Mouse (Mus musculus) CH12.LX (cell line): ENCODE measurements around the gene Car5b. TPM values are rescaled to one million over a fixed set of nuclear protein-coding genes. Genes with fewer than 3 reads are reported as not detected.

Experiments used
- DNase-seq: peaks from one replicate; pipeline ENCODE4 v3.0.0-alpha.2; 2013; ENCODE audit errors: extremely low read depth
- H3K27ac ChIP-seq: 2 replicates; pipeline ENCODE4 v1.5.1; 2012; ENCODE audit warnings: low read depth, mild to moderate bottlenecking, control low read depth, moderate library complexity; ENCODE audit not compliant: insufficient read depth
- H3K27me3 ChIP-seq: replicated peaks from 2 replicates; pipeline ENCODE3; 2012; ENCODE audit warnings: inconsistent platforms
- H3K36me3 ChIP-seq, 2 experiments: replicated peaks in 1 of 2; 2 replicates each; pipeline versions ENCODE3 to v1.6.1; 2012; ENCODE audit warnings: inconsistent platforms in 1 of 2, low read length in 1 of 2, mild to moderate bottlenecking in 1 of 2, mixed read lengths in 1 of 2, moderate library complexity in 1 of 2; ENCODE audit not compliant: control insufficient read depth in 1 of 2, insufficient read depth in 1 of 2
- H3K4me1 ChIP-seq, 2 experiments: 2 replicates each; pipeline ENCODE4 v1.6.1; 2012; ENCODE audit warnings: inconsistent platforms in 1 of 2, moderate library complexity in 1 of 2; ENCODE audit not compliant: insufficient read depth in 2 of 2, control insufficient read depth in 1 of 2
- H3K4me2 ChIP-seq: 2 replicates; pipeline ENCODE4 v1.6.1; 2012; ENCODE audit warnings: low read depth, mild to moderate bottlenecking, control low read depth; ENCODE audit not compliant: poor library complexity, insufficient read depth, severe bottlenecking
- H3K4me3 ChIP-seq, 3 experiments: fragments of 150-350 bp in 1 of 3; sonication (generic) in 1 of 3; replicated peaks in 1 of 3; 2 replicates each; pipeline versions ENCODE3 to v1.5.1; 2011 to 2012; ENCODE audit warnings: low read depth in 2 of 3, low read length in 2 of 3, mild to moderate bottlenecking in 2 of 3, moderate library complexity in 2 of 3, control low read depth in 1 of 3, improper control_type of control experiment in 1 of 3, inconsistent platforms in 1 of 3, mixed read lengths in 1 of 3; ENCODE audit not compliant: poor library complexity in 1 of 3
- H3K79me2 ChIP-seq: replicated peaks from 2 replicates; pipeline ENCODE4 v1.6.1; 2012; ENCODE audit warnings: mild to moderate bottlenecking, moderate library complexity; ENCODE audit not compliant: control insufficient read depth, poor library complexity, insufficient read depth, severe bottlenecking; ENCODE audit errors: extremely low read depth
- H3K9ac ChIP-seq: 2 replicates; pipeline ENCODE4 v1.6.1; 2012; ENCODE audit warnings: low read depth, mild to moderate bottlenecking, control low read depth, moderate library complexity; ENCODE audit not compliant: insufficient read depth
- H3K9me3 ChIP-seq: replicated peaks from 2 replicates; pipeline ENCODE3; 2012; ENCODE audit warnings: low read length, inconsistent platforms, mixed read lengths
- BHLHE40 ChIP-seq: IDR thresholded peaks from 2 replicates; pipeline ENCODE4 v1.6.1; 2011; ENCODE audit warnings: mild to moderate bottlenecking, low read depth, low read length, improper control_type of control experiment
- E2F4 ChIP-seq: IDR thresholded peaks from 2 replicates; pipeline ENCODE4 v1.6.1; 2011; ENCODE audit warnings: low read depth, low read length, improper control_type of control experiment; ENCODE audit not compliant: insufficient replicate concordance
- ELF1 ChIP-seq: IDR thresholded peaks from 2 replicates; pipeline ENCODE4 v1.6.1; 2014; ENCODE audit warnings: low read depth, mild to moderate bottlenecking, inconsistent platforms, low read length, improper control_type of control experiment
- EP300 ChIP-seq: IDR thresholded peaks from 2 replicates; pipeline ENCODE4 v1.6.1; 2011; ENCODE audit warnings: low read length, improper control_type of control experiment
- HCFC1 ChIP-seq: IDR thresholded peaks from 2 replicates; pipeline ENCODE4 v1.6.1; 2012; ENCODE audit warnings: low read depth, mild to moderate bottlenecking, inconsistent platforms, low read length, improper control_type of control experiment
- IRF4 ChIP-seq: IDR thresholded peaks from 2 replicates; pipeline ENCODE4 v1.6.1; 2014; ENCODE audit warnings: low read depth, mild to moderate bottlenecking, inconsistent platforms, low read length, improper control_type of control experiment
- JUND ChIP-seq: conservative IDR thresholded peaks from 2 replicates; pipeline ENCODE4 v1.6.1; 2011; ENCODE audit warnings: low read depth, low read length, improper control_type of control experiment
- MAFK ChIP-seq: IDR thresholded peaks from 2 replicates; pipeline ENCODE4 v1.6.1; 2011; ENCODE audit warnings: low read length, improper control_type of control experiment; ENCODE audit not compliant: insufficient replicate concordance
- MAX ChIP-seq: IDR thresholded peaks from 2 replicates; pipeline ENCODE4 v1.6.1; 2011; ENCODE audit warnings: low read length, improper control_type of control experiment
- MAZ ChIP-seq: IDR thresholded peaks from 2 replicates; pipeline ENCODE4 v1.6.1; 2012; ENCODE audit warnings: low read depth, mild to moderate bottlenecking, inconsistent platforms, low read length, improper control_type of control experiment, moderate library complexity
- MEF2A ChIP-seq: IDR thresholded peaks from 2 replicates; pipeline ENCODE4 v1.6.1; 2014; ENCODE audit warnings: low read depth, mild to moderate bottlenecking, inconsistent platforms, low read length, improper control_type of control experiment, borderline replicate concordance
- MXI1 ChIP-seq: IDR thresholded peaks from 2 replicates; pipeline ENCODE4 v1.6.1; 2011; ENCODE audit warnings: mild to moderate bottlenecking, low read depth, low read length, improper control_type of control experiment
- MYC ChIP-seq: IDR thresholded peaks from 2 replicates; pipeline ENCODE4 v1.6.1; 2011; ENCODE audit warnings: low read depth, mild to moderate bottlenecking, improper control_type of control experiment, low read length
- NELFE ChIP-seq: IDR thresholded peaks from 2 replicates; pipeline ENCODE4 v1.6.1; 2011; ENCODE audit warnings: low read depth, low read length, improper control_type of control experiment
- NRF1 ChIP-seq: IDR thresholded peaks from 2 replicates; pipeline ENCODE4 v1.6.1; 2014; ENCODE audit warnings: low read depth, mild to moderate bottlenecking, inconsistent platforms, low read length, improper control_type of control experiment, moderate library complexity
- PAX5 ChIP-seq: IDR thresholded peaks from 2 replicates; pipeline ENCODE4 v1.6.1; 2012; ENCODE audit warnings: low read length, inconsistent platforms, mixed read lengths
- POLR2A ChIP-seq: IDR thresholded peaks from 2 replicates; pipeline ENCODE4 v1.6.1; 2011; ENCODE audit warnings: low read depth, mild to moderate bottlenecking, improper control_type of control experiment, low read length
- SIN3A ChIP-seq: IDR thresholded peaks from 2 replicates; pipeline ENCODE4 v1.6.1; 2012; ENCODE audit warnings: low read length, improper control_type of control experiment, inconsistent platforms
- SMC3 ChIP-seq: IDR thresholded peaks from 2 replicates; pipeline ENCODE4 v1.6.1; 2011; ENCODE audit warnings: low read depth, low read length, improper control_type of control experiment
- USF1 ChIP-seq: IDR thresholded peaks from 2 replicates; pipeline ENCODE4 v1.6.1; 2014; ENCODE audit warnings: low read depth, mild to moderate bottlenecking, inconsistent platforms, low read length, improper control_type of control experiment
- ZC3H11A ChIP-seq: IDR thresholded peaks from 2 replicates; pipeline ENCODE4 v1.6.1; 2012; ENCODE audit warnings: low read depth, mild to moderate bottlenecking, inconsistent platforms, low read length, improper control_type of control experiment
- ZKSCAN1 ChIP-seq: IDR thresholded peaks from 2 replicates; pipeline ENCODE4 v1.6.1; 2012; ENCODE audit warnings: low read depth, inconsistent platforms, low read length, improper control_type of control experiment, borderline replicate concordance
- ZNF384 ChIP-seq: IDR thresholded peaks from 2 replicates; pipeline ENCODE4 v1.6.1; 2012; ENCODE audit warnings: low read depth, low read length, improper control_type of control experiment, inconsistent platforms
- dilution Hi-C: fragments of 300-500 bp; cut with MboI; formaldehyde crosslinking; loops from 2 replicates; pipeline ENCODE4 v1.14.3; 2020; ENCODE audit warnings: low sequenced_read_pairs; ENCODE audit not compliant: extremely low pct_unique_long_range_greater_than_20kb, extremely low pct_ligation_motif_present
- in situ Hi-C: fragments of 300-500 bp; cut with MboI; formaldehyde crosslinking; loops from 3 replicates; pipeline ENCODE4 v1.14.3; 2019; ENCODE audit warnings: low sequenced_read_pairs, low pct_ligation_motif_present, low pct_unique_long_range_greater_than_20kb, mixed read lengths
- polyA plus RNA-seq: library from polyadenylated mRNA; unstranded; fragments of >175 nt; gene quantifications from 2 replicates; pipeline ENCODE4 v1.2.1, GENCODE M21; 2012; ENCODE audit warnings: low read depth; ENCODE audit not compliant: insufficient read length
- total RNA-seq, 2 experiments: library from RNA; depleted of rRNA; stranded (reverse); fragments of 300-350 nt in 1 of 2; fragments of >200 nt in 1 of 2; gene quantifications; 2 replicates each; pipeline ENCODE4 v1.2.3; 2012 to 2014

The Car5b gene
- total and polyA plus RNA-seq, 3 experiments, result 0.13 TPM; not detected in 2

- Histone ChIP-seq H3K9me3 (no peaks in the 10 kb centered on the region), H3K4me1 (no peaks in the 10 kb centered on the region), H3K36me3 (peaks cover 14 to 33% of the 10 kb centered on the region in 2 experiments), H3K79me2 (peaks cover 15% of the 10 kb centered on the region), H3K9ac (peak overlapping the region; percentile 97), H3K27me3 (no peaks in the 10 kb centered on the region), H3K27ac (peak overlapping the region; percentile 96), H3K4me3 (peak overlapping the region; percentile 64 to 89 (median 75)), H3K4me2 (no peak overlapping the region)
- dilution Hi-C loops (no loop called here), in situ Hi-C loops (no loop called here)
- DNase-seq, result peak; percentile 69
- TF ChIP-seq PAX5 (no peak), MAZ (0 out of 2 replicates have a peak, but pooled peaks have one; percentile 0), EP300 (no peak), ZKSCAN1 (no peak), MXI1 (no peak), JUND (no peak), NRF1 (peak; percentile 79), SMC3 (no peak), MEF2A (no peak), MAX (no peak), USF1 (no peak), ELF1 (peak; percentile 30; the same call in 1 of the 2 replicates), NELFE (0 out of 2 replicates have a peak, but pooled peaks have one; percentile 47), IRF4 (no peak), POLR2A (no peak; the same call in 1 of the 2 replicates), SIN3A (no peak), MYC (peak; percentile 30; the same call in 1 of the 2 replicates), HCFC1 (peak; percentile 19; the same call in 1 of the 2 replicates), E2F4 (no peak), ZNF384 (no peak), ZC3H11A (no peak)
Observed at GRCm38 (mm10) chrX:163957803-163958466, 69.9 kb downstream of the Car5b start.

- dilution Hi-C loops, result no loop called here
- TF ChIP-seq BHLHE40 (peak; percentile 70), MAFK (no peak)
- Histone ChIP-seq H3K79me2 (peaks cover 15% of the 10 kb centered on the region), H3K9me3 (no peaks in the 10 kb centered on the region), H3K36me3 (peaks cover 16 to 35% of the 10 kb centered on the region in 2 experiments), H3K4me2 (peak overlapping the region; percentile 82), H3K4me1 (no peaks in the 10 kb centered on the region), H3K4me3 (peak overlapping the region; percentile 64 to 89 (median 75)), H3K27me3 (no peaks in the 10 kb centered on the region), H3K27ac (peak overlapping the region; percentile 96), H3K9ac (peak overlapping the region; percentile 32; the same call in 1 of the 2 replicates)
- no peak for DNase-seq
- in situ Hi-C loops, result no loop called here
Observed at GRCm38 (mm10) chrX:163957381-163957780, 70.4 kb downstream of the Car5b start.
